Mouse (Mus musculus): ENCODE measurements at regions not wholly inside any gene's neighbourhood (a gene's known extent, or its start where the extent isn't known, plus 50 kb on each side); places are given as distances from the start of the nearest gene placed in this dataset.

GRCm38 (mm10) chr9:113085281-113085810 is 622.7 kb downstream of the Pdcd6ip start:
- no peak for TF ChIP-seq CTCF (IDR thresholded peaks at IDR 0.05; ENCODE audit: low read depth)
- no peak for TF ChIP-seq EP300 (IDR thresholded peaks at IDR 0.05; ENCODE audit: low read depth)

All from liver, postnatal 0 days (tissue).